Mouse (Mus musculus) hindbrain, embryonic 11.5 days (tissue): ENCODE measurements around the gene Hnrnpc. TPM values are rescaled to one million over a fixed set of nuclear protein-coding genes. Genes with fewer than 3 reads are reported as not detected.

Experiments
- ATAC-seq: fragments of 200-750 bp; cut with Nextera tagmentation; 2 replicates; pipeline ENCODE4 v1.8.0; 2017; ENCODE audit warnings: mild to moderate bottlenecking, moderate TSS enrichment, moderate library complexity; ENCODE audit not compliant: low FRiP score
- DNase-seq: peaks from one replicate; pipeline ENCODE4 v3.0.0-alpha.2; 2015; ENCODE audit warnings: low spot score
- H3K27ac ChIP-seq: fragments of 300-500 bp; sonication (generic); 2 replicates; pipeline ENCODE4 v1.5.1; 2014; ENCODE audit warnings: mild to moderate bottlenecking, low read depth, low read length
- H3K27me3 ChIP-seq: fragments of 300-500 bp; sonication (generic); 2 replicates; pipeline ENCODE4 v1.6.1; 2014; ENCODE audit warnings: mild to moderate bottlenecking, low read length, moderate library complexity, mixed read lengths; ENCODE audit not compliant: control insufficient read depth, insufficient read depth
- H3K36me3 ChIP-seq: fragments of 300-500 bp; sonication (generic); 2 replicates; pipeline ENCODE4 v1.6.1; 2014; ENCODE audit warnings: mild to moderate bottlenecking, low read length, moderate library complexity, mixed read lengths; ENCODE audit not compliant: control insufficient read depth, insufficient read depth
- H3K4me1 ChIP-seq: fragments of 300-500 bp; sonication (generic); replicated peaks from 2 replicates; pipeline ENCODE4 v1.6.1; 2014; ENCODE audit warnings: low read length, mixed read lengths; ENCODE audit not compliant: control insufficient read depth, insufficient read depth
- H3K4me2 ChIP-seq: fragments of 300-500 bp; sonication (generic); replicated peaks from 2 replicates; pipeline ENCODE4 v1.6.1; 2014; ENCODE audit warnings: mild to moderate bottlenecking, low read depth, low read length
- H3K4me3 ChIP-seq: fragments of 300-500 bp; sonication (generic); 2 replicates; pipeline ENCODE4 v1.5.1; 2014; ENCODE audit warnings: low read depth, low read length
- H3K9ac ChIP-seq: fragments of 300-500 bp; sonication (generic); 2 replicates; pipeline ENCODE4 v1.6.1; 2014; ENCODE audit warnings: low read depth, low read length
- H3K9me3 ChIP-seq: fragments of 300-500 bp; sonication (generic); 2 replicates; pipeline ENCODE4 v1.6.1; 2016; ENCODE audit warnings: low read length; ENCODE audit not compliant: control insufficient read depth
- WGBS: fragments of 180-500 bp; shearing (Covaris S2); extraction: QIAGEN DNeasy Blood & Tissue Kit; methylation state at CpG from one replicate; pipeline ENCODE4 v1.1.7; 2014; 5-methylcytosine and 5-hydroxymethylcytosine counted together
- polyA plus RNA-seq: library from polyadenylated mRNA; unstranded; fragments of >200 nt; fragmentation: Nextera tagmentation; extraction: Ambion mirVana; gene quantifications from 2 replicates; pipeline ENCODE4 v1.2.1, GENCODE M21; 2014

Hnrnpc gene
- 962 and 981 TPM in 2 replicates for polyA plus RNA-seq

- peak within 1 kb of the TSS; percentile 88 for H3K4me3 ChIP-seq
- no peaks in the 10 kb centered on the region for H3K36me3 ChIP-seq
- H3K27ac ChIP-seq: peak within 1 kb of the TSS; percentile 87
- H3K4me2 ChIP-seq: peak within 1 kb of the TSS; percentile 67
- H3K9me3 ChIP-seq: no peaks in the 10 kb centered on the region
- WGBS: under 1% methylated on average over 50 of the region's 50 CpGs
- H3K27me3 ChIP-seq: no peaks in the 10 kb centered on the region
- peaks cover 2% of the 10 kb centered on the region; the same call in 1 of the 2 replicates for H3K4me1 ChIP-seq
- ATAC-seq (peak; percentile 100), DNase-seq (peak; percentile 100)
- H3K9ac ChIP-seq: peak within 1 kb of the TSS; percentile 98
These were observed at the start of gene Hnrnpc for GRCm38 (mm10) chr14:52103856-52104676. Hnrnpc (minus strand) TSS chr14:52104028.

GRCm38 (mm10) chr14:52152613-52153012 is 48.8 kb upstream of the Hnrnpc start:
- WGBS: 42% methylated on average over 3 of the region's 3 CpGs
- no peak for DNase-seq
- Histone ChIP-seq H3K27me3 (no peaks in the 10 kb centered on the region), H3K36me3 (no peaks in the 10 kb centered on the region), H3K9me3 (no peaks in the 10 kb centered on the region), H3K4me1 (no peaks in the 10 kb centered on the region), H3K27ac (no peak overlapping the region), H3K4me3 (no peak overlapping the region), H3K9ac (no peak overlapping the region), H3K4me2 (no peak overlapping the region)
- no peak for ATAC-seq

GRCm38 (mm10) chr14:52152179-52152578 is 48.4 kb upstream of the Hnrnpc start:
- H3K9ac ChIP-seq: no peak overlapping the region
- no peak overlapping the region for H3K4me3 ChIP-seq
- WGBS: 33% methylated on average over 7 of the region's 7 CpGs
- H3K4me2 ChIP-seq: no peak overlapping the region
- no peaks in the 10 kb centered on the region for H3K36me3 ChIP-seq
- H3K9me3 ChIP-seq: no peaks in the 10 kb centered on the region
- H3K4me1 ChIP-seq: no peaks in the 10 kb centered on the region
- ATAC-seq (no peak), DNase-seq (peak; percentile 43)
- no peak overlapping the region for H3K27ac ChIP-seq
- H3K27me3 ChIP-seq: no peaks in the 10 kb centered on the region

- H3K4me3 ChIP-seq: no peak overlapping the region
- H3K9me3 ChIP-seq: no peaks in the 10 kb centered on the region
- H3K27ac ChIP-seq: no peak overlapping the region
- no peaks in the 10 kb centered on the region for H3K4me1 ChIP-seq
- WGBS: 68% methylated on average over 4 of the region's 4 CpGs
- ATAC-seq (no peak), DNase-seq (no peak)
- H3K4me2 ChIP-seq: no peak overlapping the region
- no peaks in the 10 kb centered on the region for H3K27me3 ChIP-seq
- H3K9ac ChIP-seq: no peak overlapping the region
- H3K36me3 ChIP-seq: no peaks in the 10 kb centered on the region
These were observed 46.1 kb upstream of the Hnrnpc start for GRCm38 (mm10) chr14:52149888-52150287.

GRCm38 (mm10) chr14:52146540-52146939 is 42.7 kb upstream of the Hnrnpc start:
- no peak overlapping the region for H3K4me3 ChIP-seq
- ATAC-seq: no peak
- H3K9me3 ChIP-seq: no peaks in the 10 kb centered on the region
- no peaks in the 10 kb centered on the region for H3K4me1 ChIP-seq
- peak; percentile 31 for DNase-seq
- no peaks in the 10 kb centered on the region for H3K27me3 ChIP-seq
- no peak overlapping the region for H3K27ac ChIP-seq
- no peak overlapping the region for H3K9ac ChIP-seq
- 66% methylated on average over 4 of the region's 4 CpGs for WGBS
- H3K36me3 ChIP-seq: no peaks in the 10 kb centered on the region
- H3K4me2 ChIP-seq: no peak overlapping the region

GRCm38 (mm10) chr14:52144165-52144564 is 40.3 kb upstream of the Hnrnpc start:
- Histone ChIP-seq H3K9ac (no peak overlapping the region), H3K27ac (no peak overlapping the region), H3K9me3 (no peaks in the 10 kb centered on the region), H3K4me2 (no peak overlapping the region), H3K4me1 (no peaks in the 10 kb centered on the region), H3K4me3 (no peak overlapping the region), H3K27me3 (no peaks in the 10 kb centered on the region), H3K36me3 (no peaks in the 10 kb centered on the region)
- no peak for ATAC-seq
- WGBS: 79% methylated on average over 4 of the region's 4 CpGs
- DNase-seq: no peak

GRCm38 (mm10) chr14:52141445-52142127 is 37.8 kb upstream of the Hnrnpc start:
- Histone ChIP-seq H3K9me3 (no peaks in the 10 kb centered on the region), H3K36me3 (no peaks in the 10 kb centered on the region), H3K9ac (no peak overlapping the region), H3K4me1 (no peaks in the 10 kb centered on the region), H3K4me2 (no peak overlapping the region), H3K27ac (no peak overlapping the region), H3K4me3 (no peak overlapping the region), H3K27me3 (no peaks in the 10 kb centered on the region)
- DNase-seq (no peak), ATAC-seq (no peak)
- WGBS: 74% methylated on average over 16 of the region's 16 CpGs

GRCm38 (mm10) chr14:52140577-52141444 is 37.0 kb upstream of the Hnrnpc start:
- ATAC-seq: no peak
- H3K4me3 ChIP-seq: no peak overlapping the region
- WGBS: 58% methylated on average over 19 of the region's 19 CpGs
- no peaks in the 10 kb centered on the region for H3K4me1 ChIP-seq
- H3K27ac ChIP-seq: no peak overlapping the region
- H3K9ac ChIP-seq: no peak overlapping the region
- H3K9me3 ChIP-seq: no peaks in the 10 kb centered on the region
- no peaks in the 10 kb centered on the region for H3K27me3 ChIP-seq
- H3K36me3 ChIP-seq: no peaks in the 10 kb centered on the region
- no peak for DNase-seq
- no peak overlapping the region for H3K4me2 ChIP-seq
